Mouse (Mus musculus) retina, adult 2 months (tissue): Measurements from ENCODE around the gene Olfr1497.
"Not testable (repeated sequence)": the region's sequence is repeated elsewhere in the genome, so short reads cannot be mapped to it uniquely, and the experiment has no call there.

ENCODE experiments used
- DNase-seq: peaks from one replicate; pipeline ENCODE4 v3.0.0-alpha.2; 2012; ENCODE audit warnings: low read depth, low spot score

Gene Olfr1497

DNA sequence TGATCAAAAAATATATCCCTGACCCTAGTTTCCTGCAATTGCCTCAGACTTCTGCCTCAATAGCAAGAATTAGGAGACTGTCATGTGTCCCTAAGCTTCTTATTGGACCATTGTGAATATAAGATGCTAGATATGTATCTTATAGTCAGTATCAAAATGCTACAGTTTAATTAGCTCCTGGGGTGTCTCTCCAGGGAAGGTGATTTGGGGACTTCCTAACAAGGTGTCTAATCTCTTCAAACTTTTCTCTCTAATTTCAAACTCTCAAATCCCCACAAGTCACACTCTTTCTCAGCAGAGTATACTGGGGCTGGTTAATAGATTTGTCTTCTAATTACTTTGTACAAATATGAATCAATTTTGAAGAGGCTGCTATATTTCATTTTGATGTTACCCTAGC is at the start of gene Olfr1497:
Gene Olfr1497 (minus strand): TSS at position 101 of the 400 bp plus-strand sequence.
- no peak for DNase-seq

DNA sequence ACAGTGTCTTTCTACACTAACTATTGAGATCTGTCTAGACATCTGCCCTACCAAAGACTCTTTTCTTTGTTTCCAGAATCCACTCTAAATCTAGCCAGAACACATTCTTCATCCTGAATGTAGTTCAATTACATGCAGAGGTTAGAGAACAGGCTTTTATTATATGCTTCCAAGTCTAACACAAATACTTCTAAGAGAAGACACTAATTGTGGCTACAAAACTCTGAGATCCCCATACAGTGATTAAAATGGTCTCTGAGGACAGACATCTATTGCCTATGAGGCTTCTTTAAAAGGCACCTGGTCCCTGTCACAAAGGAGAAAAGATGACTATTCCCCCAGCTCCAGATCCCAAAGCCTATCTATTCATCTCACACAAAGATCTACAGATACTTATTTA is 32.4 kb upstream of the Olfr1497 start, which contains the start of gene Olfr1500:
Gene Olfr1500 (minus strand): TSS at position 101 of the 400 bp plus-strand sequence.
- DNase-seq, result no peak

DNA sequence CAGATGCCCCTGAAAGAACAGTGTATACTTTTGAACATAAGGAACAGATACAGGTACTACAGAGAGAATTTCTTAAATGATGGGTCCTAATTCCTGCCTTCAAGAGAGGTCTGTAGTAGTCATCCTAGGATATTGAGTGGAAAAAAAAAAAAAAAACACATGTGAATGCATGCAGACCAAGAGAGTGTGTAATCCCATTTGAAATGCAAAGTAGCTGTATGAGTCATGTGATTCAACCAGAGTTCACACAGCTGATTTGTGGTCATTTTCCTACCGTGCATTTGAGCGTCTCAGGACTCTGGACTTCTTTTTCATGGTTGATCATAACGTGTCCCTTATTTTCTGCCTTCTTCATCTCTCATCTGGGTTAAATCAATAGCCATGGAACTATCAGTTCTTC is 30.4 kb upstream of the Olfr1497 start:
- DNase-seq, result no peak

DNA sequence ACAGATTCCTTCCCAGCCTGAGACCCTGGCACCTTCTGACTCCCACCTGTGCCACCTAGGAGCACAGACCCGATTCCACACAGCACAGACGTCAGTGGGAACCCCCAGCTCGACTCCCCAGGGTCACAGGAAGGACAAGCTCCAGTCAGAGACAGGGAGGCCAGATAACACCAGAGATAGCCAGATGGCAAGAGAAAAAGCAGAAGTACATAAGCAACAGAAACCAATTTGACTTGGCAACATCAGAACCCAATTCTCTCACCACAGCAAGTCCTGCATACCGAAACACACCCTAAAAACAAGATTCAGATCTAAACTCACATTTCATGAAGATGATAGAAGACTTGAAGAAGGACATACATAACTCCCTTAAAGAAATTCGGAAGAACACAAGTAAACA is 22.8 kb upstream of the Olfr1497 start:
- no peak for DNase-seq

DNA sequence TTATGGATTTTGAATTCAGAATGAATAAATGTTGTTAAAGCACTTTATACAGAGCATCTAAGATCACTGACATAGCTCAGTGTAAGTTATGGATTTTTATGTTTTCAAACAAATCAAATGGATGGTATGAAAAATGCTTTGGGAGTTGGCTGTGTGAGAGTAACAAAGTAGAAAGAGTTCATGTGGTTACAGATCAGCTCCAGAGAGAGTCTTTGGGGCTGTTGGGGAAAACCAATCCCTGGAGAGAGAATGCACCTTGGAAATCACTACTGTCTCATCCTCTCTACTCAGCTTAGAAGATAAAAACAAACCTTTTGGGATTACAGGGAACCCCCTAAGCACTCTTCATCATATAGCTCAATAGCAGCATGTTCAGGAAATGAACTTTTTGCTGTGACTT is 21.3 kb upstream of the Olfr1497 start, which contains the start of gene Olfr1499:
Gene Olfr1499 (minus strand): TSS at position 101 of the 400 bp plus-strand sequence.
- DNase-seq, result no peak

DNA sequence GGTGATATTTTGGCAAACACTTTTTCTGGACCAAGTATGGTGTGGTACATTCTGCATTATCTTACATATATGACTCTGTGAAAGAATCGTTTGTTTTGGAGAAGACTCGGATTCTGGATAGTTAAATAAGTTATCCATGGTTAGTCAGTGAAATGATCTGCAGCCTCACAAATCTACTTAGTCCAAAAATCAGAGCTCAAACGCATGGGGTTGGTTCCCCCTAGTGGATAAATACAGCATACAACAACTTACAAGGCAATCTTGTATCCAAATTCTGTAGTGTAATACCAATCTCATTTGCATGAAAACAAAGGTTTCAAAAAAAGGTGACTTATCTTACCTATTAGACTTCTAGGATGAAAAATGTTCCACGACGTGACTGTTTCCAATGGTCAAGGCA is 20.8 kb upstream of the Olfr1497 start:
- peak; percentile 20 for DNase-seq

DNA sequence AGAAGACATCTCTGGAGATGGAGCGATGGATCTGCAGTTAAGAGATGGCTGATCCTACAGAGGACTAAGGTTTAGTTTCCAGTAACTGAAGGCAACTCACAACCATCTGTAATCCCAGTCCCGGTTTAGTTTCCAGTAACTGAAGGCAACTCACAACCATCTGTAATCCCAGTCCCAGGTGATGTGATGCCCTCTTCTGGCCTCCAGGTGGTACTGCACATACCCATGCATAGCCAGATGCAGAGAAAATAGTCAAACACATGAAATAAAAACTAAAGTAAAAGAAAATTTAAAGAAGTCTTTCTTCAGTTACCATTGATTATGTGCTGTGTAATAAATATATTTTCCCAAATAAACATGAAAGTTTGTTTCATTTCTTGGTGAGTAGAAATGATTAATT is 14.8 kb upstream of the Olfr1497 start:
- DNase-seq, result no peak

DNA sequence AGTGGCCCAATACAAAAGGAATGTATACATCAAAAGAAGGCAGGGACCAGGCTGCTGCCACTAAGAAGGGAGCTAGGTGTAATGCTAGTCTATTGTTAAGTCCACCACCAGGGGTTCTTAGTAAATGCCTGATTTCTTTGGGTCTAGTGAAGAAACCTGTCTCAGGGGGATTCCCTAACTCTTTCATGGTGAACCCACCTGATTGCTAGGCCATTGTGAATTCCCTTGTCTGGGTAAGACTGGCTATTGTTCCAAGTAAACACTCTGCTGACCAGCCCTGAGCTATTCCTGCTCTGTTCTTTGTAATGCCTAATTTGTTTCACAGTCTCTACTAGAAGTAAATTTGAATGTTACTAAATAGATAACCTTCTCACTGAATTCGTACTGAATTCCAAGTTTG is 7.5 kb upstream of the Olfr1497 start:
- DNase-seq, result not testable (repeated sequence)

DNA sequence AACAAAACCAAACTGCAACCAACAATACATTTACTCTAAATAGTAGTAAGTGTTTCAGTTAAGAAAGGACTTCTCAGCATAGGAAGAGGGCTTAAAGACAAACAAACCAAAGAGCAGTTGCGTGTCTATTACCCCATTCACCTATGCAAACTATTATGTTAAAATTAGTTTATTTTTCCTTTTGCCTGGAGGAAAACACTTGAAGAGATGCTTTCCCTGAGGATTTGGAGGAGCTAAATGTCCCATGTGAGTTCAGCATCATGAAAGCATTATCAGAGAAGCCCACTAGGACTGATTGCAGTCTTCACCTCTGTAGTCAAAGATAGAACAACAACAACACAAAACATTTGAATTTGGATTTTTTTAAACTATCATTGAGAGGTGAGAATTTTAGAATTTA is 20.4 kb downstream of the Olfr1497 start, which contains the start of gene Olfr1496:
Gene Olfr1496 (plus strand): TSS at position 301 of the 400 bp plus-strand sequence.
- no peak for DNase-seq

DNA sequence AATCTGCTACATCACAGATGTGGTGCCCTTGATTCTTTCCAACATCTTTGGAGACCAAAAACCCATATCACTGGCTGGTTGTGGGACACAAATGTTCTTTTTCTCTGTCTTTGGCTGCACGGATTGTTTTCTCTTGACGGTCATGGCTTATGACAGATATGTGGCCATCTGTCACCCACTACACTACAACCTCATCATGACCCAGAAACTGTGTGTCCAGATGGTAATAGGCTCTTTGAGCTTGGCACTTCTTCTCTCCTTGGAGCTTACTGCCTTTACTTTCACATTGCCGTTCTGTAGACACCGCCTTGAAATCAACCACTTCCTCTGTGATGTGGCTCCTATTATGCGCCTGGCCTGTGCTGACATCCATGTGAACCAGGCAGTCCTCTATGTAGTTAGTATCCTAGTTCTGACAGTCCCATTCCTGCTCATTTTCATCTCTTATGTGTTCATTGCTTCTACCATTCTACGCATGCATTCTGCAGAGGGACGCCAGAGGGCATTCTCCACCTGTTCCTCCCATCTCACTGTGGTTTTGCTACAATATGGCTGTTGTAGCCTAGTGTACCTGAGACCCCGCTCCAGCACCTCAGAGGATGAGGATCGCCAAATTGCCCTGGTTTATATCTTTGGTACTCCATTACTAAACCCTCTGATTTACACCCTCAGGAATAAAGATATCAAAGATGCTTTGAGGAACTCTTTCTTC is 29.3 kb downstream of the Olfr1497 start:
- no peak for DNase-seq

DNA sequence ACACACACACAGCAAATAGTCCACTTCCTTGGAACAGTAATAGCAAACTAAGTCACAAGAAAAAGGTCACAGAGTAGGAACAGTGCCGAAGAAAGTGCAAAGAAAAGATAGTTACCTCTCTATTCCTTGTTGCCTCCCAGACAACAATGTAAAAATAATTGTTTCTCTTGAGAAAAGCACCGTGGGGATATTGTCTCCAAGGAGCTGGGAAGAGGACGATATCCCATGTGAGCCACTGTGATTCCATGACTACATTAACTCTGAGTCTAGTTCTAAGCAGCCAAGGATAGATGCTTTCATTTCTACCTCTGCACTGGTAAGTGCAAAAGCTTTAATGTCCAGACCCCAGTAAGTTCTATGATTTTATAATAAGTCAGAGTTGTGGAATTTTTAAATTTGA is 33.7 kb downstream of the Olfr1497 start, which contains the start of gene Olfr1495:
Gene Olfr1495 (plus strand): TSS at position 301 of the 400 bp plus-strand sequence.
- no peak for DNase-seq

DNA sequence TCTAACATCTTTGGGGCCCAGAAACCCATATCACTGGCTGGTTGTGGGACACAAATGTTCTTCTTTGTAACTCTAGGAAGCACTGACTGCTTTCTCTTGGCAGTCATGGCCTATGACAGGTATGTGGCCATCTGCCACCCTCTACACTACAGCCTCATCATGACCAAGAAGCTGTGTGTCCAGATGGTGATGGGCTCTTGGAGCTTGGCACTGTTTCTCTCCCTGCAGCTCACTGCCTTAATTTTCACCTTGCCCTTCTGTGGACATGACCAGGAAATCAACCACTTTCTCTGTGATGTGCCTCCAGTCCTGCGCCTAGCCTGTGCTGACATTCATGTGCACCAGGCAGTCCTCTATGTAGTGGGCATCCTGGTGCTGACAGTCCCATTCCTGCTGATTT is 48.6 kb downstream of the Olfr1497 start:
- DNase-seq, result no peak
